Mouse (Mus musculus) cerebellum, adult 9-10 months (tissue): ENCODE data around the gene Prg3.

Experiments
- DNase-seq: peaks from one replicate; pipeline ENCODE4 v3.0.0; 2022

The Prg3 gene

GRCm38 (mm10) chr2:84987930-84988329 lies at the start of gene Prg3:
Gene Prg3, plus strand, starts transcription at chr2:84988215.
- no peak for DNase-seq

GRCm38 (mm10) chr2:84938249-84938946 lies 49.6 kb upstream of the Prg3 start:
- DNase-seq, result no peak

- DNase-seq, result no peak
Observed at GRCm38 (mm10) chr2:84939306-84939705, 48.7 kb upstream of the Prg3 start.

- no peak for DNase-seq
Observed at GRCm38 (mm10) chr2:84939711-84940110, 48.3 kb upstream of the Prg3 start.

GRCm38 (mm10) chr2:84941332-84941731 lies 46.7 kb upstream of the Prg3 start:
- no peak for DNase-seq

- no peak for DNase-seq
Observed at GRCm38 (mm10) chr2:84941795-84942194, 46.2 kb upstream of the Prg3 start.

- DNase-seq, result no peak
Observed at GRCm38 (mm10) chr2:84947154-84947771, 40.8 kb upstream of the Prg3 start.

GRCm38 (mm10) chr2:84948252-84948651 lies 39.8 kb upstream of the Prg3 start:
- DNase-seq, result no peak

- DNase-seq, result no peak
Observed at GRCm38 (mm10) chr2:84948721-84949120, 39.3 kb upstream of the Prg3 start.

- no peak for DNase-seq
Observed at GRCm38 (mm10) chr2:84951027-84951426, 37.0 kb upstream of the Prg3 start.

GRCm38 (mm10) chr2:84952251-84952650 lies 35.8 kb upstream of the Prg3 start:
- no peak for DNase-seq

GRCm38 (mm10) chr2:84952693-84953092 lies 35.3 kb upstream of the Prg3 start:
- DNase-seq, result no peak

GRCm38 (mm10) chr2:84955435-84955834 lies 32.6 kb upstream of the Prg3 start:
- no peak for DNase-seq

GRCm38 (mm10) chr2:84956274-84956673 lies 31.7 kb upstream of the Prg3 start:
- DNase-seq, result peak; percentile 8

- DNase-seq, result no peak
Observed at GRCm38 (mm10) chr2:84958588-84959264, 29.3 kb upstream of the Prg3 start.

- DNase-seq, result no peak
Observed at GRCm38 (mm10) chr2:84961300-84961699, 26.7 kb upstream of the Prg3 start.

- no peak for DNase-seq
Observed at GRCm38 (mm10) chr2:84961901-84962300, 26.1 kb upstream of the Prg3 start.

GRCm38 (mm10) chr2:84962906-84963507 lies 25.0 kb upstream of the Prg3 start:
- DNase-seq, result no peak

- DNase-seq, result no peak
Observed at GRCm38 (mm10) chr2:84964111-84964801, 23.8 kb upstream of the Prg3 start.

GRCm38 (mm10) chr2:84967318-84967991 lies 20.6 kb upstream of the Prg3 start:
- DNase-seq, result no peak

- no peak for DNase-seq
Observed at GRCm38 (mm10) chr2:84975580-84975979, 12.4 kb upstream of the Prg3 start.

GRCm38 (mm10) chr2:84980188-84980587 lies 7.8 kb upstream of the Prg3 start, which contains the start of gene Prg2:
Gene Prg2, plus strand, starts transcription at chr2:84980461.
- DNase-seq, result no peak
